Mouse (Mus musculus): ENCODE measurements at regions not wholly inside any gene's neighbourhood (a gene's known extent, or its start where the extent isn't known, plus 50 kb on each side); places are given as distances from the start of the nearest gene placed in this dataset.

- TF ChIP-seq EP300 (IDR thresholded peaks at IDR 0.05; ENCODE audit: low read depth) (no peak), CTCF (IDR thresholded peaks at IDR 0.05; ENCODE audit: low read depth) (no peak)
- H3K36me3 ChIP-seq (replicated peaks; ENCODE audit: control insufficient read depth, insufficient read depth, low read depth) = no peaks in the 10 kb centered on the region
- H3K27ac ChIP-seq = no peak overlapping the region
- no peak overlapping the region for H3K4me3 ChIP-seq (ENCODE audit: insufficient read depth in 1 of 2, low read depth in 2 of 2, low read length in 2 of 2)
- WGBS (ENCODE audit: insufficient replicate concordance) = 74% methylated on average over 14 of the region's 14 CpGs
- no peak overlapping the region for H3K9ac ChIP-seq (replicated peaks)
- H3K4me2 ChIP-seq (ENCODE audit: low read depth) = no peak overlapping the region
- no peak for DNase-seq (ENCODE audit: low read depth in 3 of 3, low spot score in 3 of 3)
- no peak for ATAC-seq (ENCODE audit: insufficient read depth)
- H3K4me1 ChIP-seq (replicated peaks; ENCODE audit: control insufficient read depth in 2 of 2, insufficient read depth in 2 of 2, low read length in 1 of 2) = no peaks in the 10 kb centered on the region
- H3K27me3 ChIP-seq (ENCODE audit: control insufficient read depth, insufficient read depth, low read length) = no peaks in the 10 kb centered on the region
- H3K9me3 ChIP-seq (ENCODE audit: control insufficient read depth, low read length) = no peaks in the 10 kb centered on the region
Observed at GRCm38 (mm10) chr15:85684164-85684708, 50.5 kb upstream of the Ppara start.

- TF ChIP-seq CTCF (IDR thresholded peaks at IDR 0.05; ENCODE audit: low read depth) (no peak), EP300 (IDR thresholded peaks at IDR 0.05; ENCODE audit: low read depth) (no peak)
- no peak for ATAC-seq (ENCODE audit: insufficient read depth)
- WGBS (ENCODE audit: insufficient replicate concordance) = 46% methylated on average over 5 of the region's 5 CpGs
Observed at GRCm38 (mm10) chr15:85684875-85685274, 49.9 kb upstream of the Ppara start.

More at GRCm38 (mm10) chr15:85684875-85685274, 49.9 kb upstream of the Ppara start:
- Histone ChIP-seq H3K36me3 (replicated peaks; ENCODE audit: control insufficient read depth, insufficient read depth, low read depth) (no peaks in the 10 kb centered on the region), H3K4me3 (ENCODE audit: insufficient read depth in 1 of 2, low read depth in 2 of 2, low read length in 2 of 2) (no peak overlapping the region), H3K9ac (replicated peaks) (no peak overlapping the region), H3K9me3 (ENCODE audit: control insufficient read depth, low read length) (no peaks in the 10 kb centered on the region), H3K4me2 (ENCODE audit: low read depth) (no peak overlapping the region), H3K4me1 (replicated peaks; ENCODE audit: control insufficient read depth in 2 of 2, insufficient read depth in 2 of 2, low read length in 1 of 2) (no peaks in the 10 kb centered on the region), H3K27ac (no peak overlapping the region), H3K27me3 (ENCODE audit: control insufficient read depth, insufficient read depth, low read length) (no peaks in the 10 kb centered on the region)
- no peak for DNase-seq (ENCODE audit: low read depth in 3 of 3, low spot score in 3 of 3)

Data from liver, embryonic 14.5 days (tissue).